Mouse (Mus musculus): ENCODE results near the gene Zfp712.

Gene Zfp712

DNA sequence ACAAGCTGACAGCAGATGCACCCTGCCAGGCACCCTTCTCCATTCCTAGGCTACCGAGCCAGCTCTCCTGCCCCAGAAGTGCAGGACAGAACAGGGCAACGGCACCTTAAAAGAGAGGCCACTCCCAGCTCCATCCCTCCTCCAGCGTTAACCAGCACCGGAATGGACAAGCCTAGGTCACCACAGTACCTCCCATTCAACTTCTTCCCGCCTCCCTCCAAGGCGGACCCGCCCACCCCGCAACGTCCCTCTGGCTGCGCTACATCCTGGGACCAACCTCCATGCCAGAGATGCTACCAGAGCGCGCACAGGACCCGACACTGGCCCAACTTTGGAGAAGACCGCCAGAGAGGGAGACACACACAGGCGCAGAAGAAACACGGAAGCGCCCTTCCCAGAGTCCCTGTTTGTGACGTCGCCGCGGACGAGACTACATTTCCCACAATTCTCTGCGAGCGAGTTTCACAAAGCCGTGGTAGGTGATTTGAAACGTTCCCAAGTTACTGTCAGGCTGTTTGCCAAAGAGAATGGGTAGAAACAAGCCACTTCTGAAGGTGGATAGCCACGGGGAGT lies at the start of gene Zfp712:
Zfp712 (minus strand) TSS at position 385 of the 573 bp plus-strand sequence.
- peak; percentile 90 for DNase-seq (ENCODE audit: extremely low spot score)

- DNase-seq (ENCODE audit: extremely low spot score): no peak
Observed at GRCm38 (mm10) chr13:67108821-67109206, 47.8 kb upstream of the Zfp712 start.

DNA sequence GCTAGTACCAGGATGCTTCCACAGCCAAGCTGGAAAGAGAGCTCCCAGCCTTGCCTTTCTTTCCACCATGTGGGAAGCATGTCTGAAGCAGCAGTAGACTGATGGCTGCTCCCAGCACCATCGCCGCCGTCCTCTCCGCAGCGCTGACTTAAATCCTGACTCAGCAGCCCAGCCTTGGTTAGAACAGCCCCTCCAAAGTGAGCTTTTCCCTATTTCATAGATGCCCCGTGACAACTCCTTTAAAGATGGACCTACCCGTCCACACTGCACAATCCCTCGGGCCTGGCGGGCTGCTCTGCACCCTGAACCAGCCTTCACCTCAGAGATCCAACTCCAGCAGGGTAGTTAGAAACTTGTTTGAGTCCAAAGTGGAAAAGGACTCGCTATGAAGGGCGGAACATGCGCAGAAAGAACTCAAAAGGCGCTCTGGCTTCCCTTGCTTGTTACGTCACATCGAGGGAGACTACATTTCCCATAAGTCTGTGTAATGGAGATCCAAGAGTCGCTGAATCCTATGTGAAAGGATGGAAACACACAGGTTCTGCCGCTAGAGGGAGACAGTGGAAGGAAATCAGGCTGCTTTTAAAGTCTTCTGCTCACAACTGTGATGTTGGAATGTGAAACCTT lies 47.3 kb upstream of the Zfp712 start, which contains the start of gene Gm28557:
Gm28557 (minus strand) TSS at position 411 of the 627 bp plus-strand sequence.
- peak; percentile 91 for DNase-seq (ENCODE audit: extremely low spot score)

DNA sequence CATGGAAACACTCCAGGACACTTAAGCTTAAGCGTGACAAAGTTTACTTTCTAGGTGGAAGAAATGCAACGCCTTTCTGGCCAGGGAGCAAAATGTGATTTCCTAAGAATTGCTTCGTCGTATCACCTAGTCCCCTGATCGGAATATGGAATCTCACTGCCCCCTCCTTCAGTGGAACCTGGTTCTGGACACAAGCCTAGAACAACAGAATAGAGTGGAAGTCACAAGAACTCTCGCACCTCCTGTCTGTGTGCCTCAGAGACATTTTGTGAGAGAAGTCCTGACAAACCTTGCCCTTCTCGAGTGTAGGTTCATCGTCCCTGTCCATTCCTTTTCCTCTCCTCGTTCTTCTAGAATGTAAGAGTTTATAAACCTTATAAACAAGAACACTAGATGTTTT lies 46.7 kb upstream of the Zfp712 start:
- DNase-seq (ENCODE audit: extremely low spot score): no peak

- no peak for DNase-seq (ENCODE audit: extremely low spot score)
Observed at GRCm38 (mm10) chr13:67097876-67098275, 36.9 kb upstream of the Zfp712 start, which contains the start of gene Zfp708. Zfp708 (minus strand) TSS chr13:67097976.

DNA sequence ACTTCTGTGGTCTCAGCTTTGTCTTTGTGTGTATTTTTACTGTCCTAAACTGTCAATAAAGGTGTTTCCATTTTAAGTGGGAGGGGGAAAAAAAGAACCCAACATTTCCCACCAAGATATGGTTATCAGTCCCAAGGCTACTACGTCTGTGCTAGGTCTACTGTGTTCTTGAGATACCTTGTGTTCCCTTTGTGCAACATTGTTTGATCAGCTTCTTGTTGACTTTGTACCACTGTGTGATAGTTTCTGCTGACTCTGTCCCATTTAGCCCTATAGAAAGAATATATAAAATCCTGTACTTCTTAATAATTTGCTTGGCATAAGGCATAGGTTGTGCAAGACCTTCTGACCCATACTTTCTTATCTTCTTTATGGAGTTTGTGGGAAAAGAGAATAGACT lies 29.2 kb upstream of the Zfp712 start:
- DNase-seq (ENCODE audit: extremely low spot score): no peak

GRCm38 (mm10) chr13:67081946-67082345 lies 21.0 kb upstream of the Zfp712 start:
- no peak for DNase-seq (ENCODE audit: extremely low spot score)

- peak; percentile 87 for DNase-seq (ENCODE audit: extremely low spot score)
Observed at GRCm38 (mm10) chr13:67081142-67081713, 20.3 kb upstream of the Zfp712 start.

DNA sequence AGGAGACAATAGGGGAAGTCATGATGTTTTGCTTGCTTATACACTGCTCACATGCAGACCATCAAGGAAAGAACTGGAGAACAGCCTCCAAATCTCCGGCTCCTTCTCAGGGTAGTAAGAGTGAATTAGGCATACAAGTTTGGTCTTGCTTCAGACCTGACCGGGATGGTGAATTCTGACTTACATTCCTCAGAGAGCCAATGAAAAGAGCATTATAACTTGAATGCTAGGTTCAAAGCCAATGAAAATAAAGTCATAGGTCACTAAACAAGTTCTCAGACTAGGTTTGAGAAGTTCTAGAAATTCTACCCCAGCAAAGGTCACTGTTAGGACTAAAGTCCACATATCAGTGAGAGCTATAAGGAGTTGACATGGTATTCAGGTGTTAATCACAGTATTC lies 16.3 kb upstream of the Zfp712 start:
- no peak for DNase-seq (ENCODE audit: extremely low spot score)

GRCm38 (mm10) chr13:67072786-67073185 lies 11.8 kb upstream of the Zfp712 start:
- no peak for DNase-seq (ENCODE audit: extremely low spot score)

DNA sequence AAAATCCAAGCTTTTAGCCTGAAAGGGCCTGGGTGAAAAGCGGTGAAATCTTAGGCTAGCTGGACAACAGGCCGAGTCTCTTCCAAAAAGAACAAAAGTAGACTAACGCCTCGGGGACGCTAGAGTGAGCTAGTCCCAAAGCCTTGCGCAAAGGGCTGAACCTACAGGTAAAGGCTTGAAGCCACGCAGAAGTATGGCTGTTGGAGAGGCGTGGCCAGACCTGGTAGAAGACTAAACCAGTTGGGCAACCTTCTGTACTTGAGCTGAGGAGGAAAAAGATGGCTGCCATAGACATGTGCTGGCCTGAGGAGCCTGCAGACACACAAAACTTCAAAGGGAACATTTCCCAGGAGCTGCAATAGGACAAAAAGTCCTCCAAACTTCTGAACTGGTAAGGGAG lies 4.4 kb upstream of the Zfp712 start:
- DNase-seq (ENCODE audit: extremely low spot score): no peak

DNA sequence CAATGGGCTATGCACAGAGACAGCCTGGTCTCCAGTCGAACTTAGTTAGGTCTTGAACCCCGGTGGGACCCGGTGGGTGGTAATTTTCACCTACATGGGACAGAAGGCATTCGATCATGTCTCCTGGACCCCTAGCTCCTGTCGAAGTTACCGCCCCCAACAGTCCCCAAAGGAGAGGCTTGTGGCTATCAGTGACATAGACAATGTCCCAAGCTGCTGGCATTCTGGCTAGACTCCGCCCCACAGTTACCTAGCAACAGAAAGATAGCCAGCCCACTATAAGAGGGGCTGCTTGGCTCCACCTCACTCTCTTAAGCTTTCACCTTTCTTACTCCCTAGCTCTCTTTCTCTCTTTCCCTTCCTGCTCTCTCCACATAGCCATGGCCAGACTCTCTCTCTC lies 1.5 kb upstream of the Zfp712 start:
- DNase-seq (ENCODE audit: extremely low spot score): no peak

DNA sequence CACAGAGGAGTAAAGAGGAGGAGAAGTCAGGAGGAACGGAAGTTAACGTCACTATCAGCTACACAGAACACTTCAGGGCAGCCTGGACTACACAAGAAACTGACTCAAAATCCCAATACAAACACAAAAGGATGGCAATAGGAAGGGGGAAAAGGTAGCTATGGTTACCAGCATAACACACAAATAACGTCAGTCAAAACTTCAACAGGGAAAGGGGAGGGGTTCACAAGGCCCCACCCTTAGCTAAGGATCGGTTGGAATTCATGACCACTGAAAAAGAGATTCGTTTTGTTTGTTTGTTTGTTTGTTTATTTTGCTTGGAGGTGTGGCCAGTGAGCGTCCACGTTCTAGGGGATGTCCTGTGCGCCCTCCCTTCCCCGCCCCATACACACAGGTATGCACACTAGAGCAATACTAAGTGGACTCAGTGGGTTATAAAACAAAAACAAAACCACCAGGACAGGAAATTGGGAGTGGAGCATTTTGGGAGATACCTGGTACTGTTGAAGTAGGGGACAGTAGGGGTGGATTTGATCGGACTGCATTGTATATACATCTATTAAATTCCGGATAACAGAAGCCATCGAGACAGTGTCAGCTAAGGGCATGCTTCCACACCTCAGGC lies 697 bp downstream of the Zfp712 start:
- DNase-seq (ENCODE audit: extremely low spot score): peak; percentile 12
